Mouse (Mus musculus): Measurements from ENCODE around the gene Prnd.
A peak's percentile ranks its signal among the peaks of the same experiment; 100 is the strongest.

Gene Prnd

GRCm38 (mm10) chr2:131950598-131951095 lies at the start of gene Prnd:
Gene Prnd (plus strand): TSS chr2:131950861.
- DNase-seq (ENCODE audit: low read depth, low spot score): no peak

- no peak for DNase-seq (ENCODE audit: low read depth, low spot score)
These were observed 48.2 kb upstream of the Prnd start for GRCm38 (mm10) chr2:131902423-131902822.

GRCm38 (mm10) chr2:131902867-131903266 lies 47.8 kb upstream of the Prnd start:
- DNase-seq (ENCODE audit: low read depth, low spot score): no peak

GRCm38 (mm10) chr2:131905025-131905424 lies 45.6 kb upstream of the Prnd start:
- no peak for DNase-seq (ENCODE audit: low read depth, low spot score)

- no peak for DNase-seq (ENCODE audit: low read depth, low spot score)
These were observed 44.9 kb upstream of the Prnd start for GRCm38 (mm10) chr2:131905776-131906175.

- no peak for DNase-seq (ENCODE audit: low read depth, low spot score)
These were observed 44.4 kb upstream of the Prnd start for GRCm38 (mm10) chr2:131906266-131906665.

GRCm38 (mm10) chr2:131906846-131907245 lies 43.8 kb upstream of the Prnd start:
- DNase-seq (ENCODE audit: low read depth, low spot score): no peak

- no peak for DNase-seq (ENCODE audit: low read depth, low spot score)
These were observed 43.4 kb upstream of the Prnd start for GRCm38 (mm10) chr2:131907311-131907710.

- no peak for DNase-seq (ENCODE audit: low read depth, low spot score)
These were observed 42.3 kb upstream of the Prnd start for GRCm38 (mm10) chr2:131908351-131908861.

GRCm38 (mm10) chr2:131908906-131909305 lies 41.8 kb upstream of the Prnd start:
- no peak for DNase-seq (ENCODE audit: low read depth, low spot score)

- DNase-seq (ENCODE audit: low read depth, low spot score): peak; percentile 91
These were observed 40.7 kb upstream of the Prnd start, which contains the start of the genes Prnp and Prn for GRCm38 (mm10) chr2:131909683-131910572. Gene Prnp (plus strand): TSS chr2:131909928. Gene Prn (plus strand): TSS chr2:131909957.

- no peak for DNase-seq (ENCODE audit: low read depth, low spot score)
These were observed 39.8 kb upstream of the Prnd start for GRCm38 (mm10) chr2:131910847-131911246.

GRCm38 (mm10) chr2:131911341-131911740 lies 39.3 kb upstream of the Prnd start:
- no peak for DNase-seq (ENCODE audit: low read depth, low spot score)

GRCm38 (mm10) chr2:131912526-131913258 lies 38.0 kb upstream of the Prnd start:
- DNase-seq (ENCODE audit: low read depth, low spot score): no peak

GRCm38 (mm10) chr2:131932275-131932902 lies 18.3 kb upstream of the Prnd start:
- DNase-seq (ENCODE audit: low read depth, low spot score): no peak

- DNase-seq (ENCODE audit: low read depth, low spot score): no peak
These were observed 17.6 kb upstream of the Prnd start for GRCm38 (mm10) chr2:131933013-131933412.

- no peak for DNase-seq (ENCODE audit: low read depth, low spot score)
These were observed 17.1 kb upstream of the Prnd start for GRCm38 (mm10) chr2:131933598-131933997.

- DNase-seq (ENCODE audit: low read depth, low spot score): no peak
These were observed 16.4 kb upstream of the Prnd start for GRCm38 (mm10) chr2:131934243-131934642.

GRCm38 (mm10) chr2:131935390-131936105 lies 15.1 kb upstream of the Prnd start:
- DNase-seq (ENCODE audit: low read depth, low spot score): peak; percentile 10

GRCm38 (mm10) chr2:131936410-131936809 lies 14.3 kb upstream of the Prnd start:
- no peak for DNase-seq (ENCODE audit: low read depth, low spot score)

All from mesoderm, embryonic 11.5 days (tissue).